Mouse (Mus musculus) limb, embryonic 15.5 days (tissue): ENCODE measurements around the gene Gtf2f2. TPM values are rescaled to one million over a fixed set of nuclear protein-coding genes. Genes with fewer than 3 reads are reported as not detected.
A peak's percentile ranks its signal among the peaks of the same experiment; 100 is the strongest.

Source experiments
- ATAC-seq: fragments of 200-750 bp; cut with Nextera tagmentation; 2 replicates; pipeline ENCODE4 v1.8.0; 2017; ENCODE audit warnings: low read depth, moderate TSS enrichment; ENCODE audit not compliant: insufficient number of reproducible peaks, low FRiP score, low TSS enrichment
- H3K27ac ChIP-seq: fragments of 300-500 bp; sonication (generic); 2 replicates; pipeline ENCODE4 v1.5.1; 2015; ENCODE audit warnings: moderate library complexity, mild to moderate bottlenecking, inconsistent platforms
- H3K27me3 ChIP-seq: fragments of 300-500 bp; sonication (generic); 2 replicates; pipeline ENCODE4 v1.6.1; 2015; ENCODE audit warnings: inconsistent platforms
- H3K36me3 ChIP-seq: fragments of 300-500 bp; sonication (generic); 2 replicates; pipeline ENCODE4 v1.6.1; 2015; ENCODE audit warnings: inconsistent platforms
- H3K4me1 ChIP-seq: fragments of 300-500 bp; sonication (generic); 2 replicates; pipeline ENCODE4 v1.6.1; 2015; ENCODE audit warnings: inconsistent platforms
- H3K4me2 ChIP-seq: fragments of 300-500 bp; sonication (generic); 2 replicates; pipeline ENCODE4 v1.6.1; 2015; ENCODE audit warnings: mild to moderate bottlenecking, inconsistent platforms
- H3K4me3 ChIP-seq: fragments of 300-500 bp; sonication (generic); 2 replicates; pipeline ENCODE4 v1.5.1; 2015; ENCODE audit warnings: mild to moderate bottlenecking, inconsistent platforms
- H3K9ac ChIP-seq: fragments of 300-500 bp; sonication (generic); 2 replicates; pipeline ENCODE4 v1.6.1; 2015; ENCODE audit warnings: inconsistent platforms
- H3K9me3 ChIP-seq: fragments of 300-500 bp; sonication (generic); 2 replicates; pipeline ENCODE4 v1.6.1; 2016; ENCODE audit warnings: inconsistent platforms
- WGBS: fragments of 180-500 bp; shearing (Covaris S2); methylation state at CpG from one replicate; pipeline ENCODE4 v1.1.7; 2015; 5-methylcytosine and 5-hydroxymethylcytosine counted together
- polyA plus RNA-seq: library from polyadenylated mRNA; unstranded; fragments of >200 nt; fragmentation: Nextera tagmentation; extraction: Ambion mirVana; gene quantifications from 2 replicates; pipeline ENCODE4 v1.2.1, GENCODE M21; 2015

Gene Gtf2f2
- polyA plus RNA-seq, 1 experiment from 2014 or later: 33.4 TPM

GRCm38 (mm10) chr14:75852016-75852415, 158.6 kb downstream of the Gtf2f2 start:
- H3K9me3 ChIP-seq: no peaks in the 10 kb centered on the region
- H3K9ac ChIP-seq: no peak overlapping the region
- 94% methylated on average over 5 of the region's 5 CpGs for whole genome bisulfite sequencing
- no peak for ATAC-seq
- H3K4me3 ChIP-seq: no peak overlapping the region
- peaks cover 7% of the 10 kb centered on the region; the same call in 1 of the 2 replicates for H3K4me1 ChIP-seq
- H3K4me2 ChIP-seq: no peak overlapping the region
- no peaks in the 10 kb centered on the region for H3K27me3 ChIP-seq
- peaks cover 43% of the 10 kb centered on the region for H3K36me3 ChIP-seq
- no peak overlapping the region for H3K27ac ChIP-seq

- 76% methylated on average over 6 of the region's 6 CpGs for WGBS
- ATAC-seq: no peak
- peaks cover 47% of the 10 kb centered on the region for H3K36me3 ChIP-seq
- H3K9ac ChIP-seq: no peak overlapping the region
- H3K9me3 ChIP-seq: no peaks in the 10 kb centered on the region
- H3K4me3 ChIP-seq: no peak overlapping the region
- no peaks in the 10 kb centered on the region for H3K27me3 ChIP-seq
- H3K4me2 ChIP-seq: no peak overlapping the region
- H3K27ac ChIP-seq: no peak overlapping the region
- peaks cover 12% of the 10 kb centered on the region for H3K4me1 ChIP-seq
These were observed 159.8 kb downstream of the Gtf2f2 start for GRCm38 (mm10) chr14:75850819-75851218.

- 90% methylated on average over 6 of the region's 6 CpGs for WGBS
- Histone ChIP-seq H3K27ac (no peak overlapping the region), H3K4me3 (no peak overlapping the region), H3K36me3 (peaks cover 47% of the 10 kb centered on the region), H3K4me2 (no peak overlapping the region), H3K27me3 (no peaks in the 10 kb centered on the region), H3K9me3 (no peaks in the 10 kb centered on the region), H3K4me1 (peaks cover 12% of the 10 kb centered on the region), H3K9ac (no peak overlapping the region)
- ATAC-seq: no peak
These were observed 160.7 kb downstream of the Gtf2f2 start for GRCm38 (mm10) chr14:75849842-75850568.

GRCm38 (mm10) chr14:75849236-75849635, 161.4 kb downstream of the Gtf2f2 start:
- H3K27me3 ChIP-seq: no peaks in the 10 kb centered on the region
- no peak overlapping the region for H3K4me3 ChIP-seq
- no peak for ATAC-seq
- peaks cover 12% of the 10 kb centered on the region for H3K4me1 ChIP-seq
- no peak overlapping the region for H3K27ac ChIP-seq
- H3K9ac ChIP-seq: no peak overlapping the region
- WGBS: 85% methylated on average over 5 of the region's 5 CpGs
- H3K4me2 ChIP-seq: no peak overlapping the region
- H3K9me3 ChIP-seq: no peaks in the 10 kb centered on the region
- H3K36me3 ChIP-seq: peaks cover 47% of the 10 kb centered on the region

GRCm38 (mm10) chr14:75848482-75848881, 162.2 kb downstream of the Gtf2f2 start:
- H3K27ac ChIP-seq: peak overlapping the region; percentile 22; the same call in 1 of the 2 replicates
- H3K9ac ChIP-seq: no peak overlapping the region
- WGBS: 87% methylated on average over 5 of the region's 5 CpGs
- no peak overlapping the region for H3K4me2 ChIP-seq
- peaks cover 47% of the 10 kb centered on the region for H3K36me3 ChIP-seq
- H3K4me1 ChIP-seq: peaks cover 12% of the 10 kb centered on the region
- ATAC-seq: no peak
- H3K4me3 ChIP-seq: no peak overlapping the region
- H3K9me3 ChIP-seq: no peaks in the 10 kb centered on the region
- no peaks in the 10 kb centered on the region for H3K27me3 ChIP-seq

- WGBS: 87% methylated on average over 4 of the region's 4 CpGs
- Histone ChIP-seq H3K4me3 (no peak overlapping the region), H3K4me2 (no peak overlapping the region), H3K36me3 (peaks cover 47% of the 10 kb centered on the region), H3K4me1 (peaks cover 12% of the 10 kb centered on the region), H3K9ac (no peak overlapping the region), H3K27ac (no peak overlapping the region), H3K27me3 (no peaks in the 10 kb centered on the region), H3K9me3 (no peaks in the 10 kb centered on the region)
- no peak for ATAC-seq
These were observed 163.0 kb downstream of the Gtf2f2 start for GRCm38 (mm10) chr14:75847669-75848068.

Other genes starting within 250 kb of the Gtf2f2 start
- 2.6 and 3.7 TPM in 2 replicates for gene Slc25a30, start 223.8 kb downstream of the Gtf2f2 start, polyA plus RNA-seq
- gene Tpt1, start 165.8 kb downstream of the Gtf2f2 start, polyA plus RNA-seq: 944 and 1,088 TPM in 2 replicates
- gene Kctd4, start 55.9 kb downstream of the Gtf2f2 start, polyA plus RNA-seq: 1.8 TPM in 2 replicates
- gene Gpalpp1, start 99.9 kb upstream of the Gtf2f2 start, polyA plus RNA-seq: 11.8 and 11.9 TPM in 2 replicates
- gene Nufip1, start 100.0 kb upstream of the Gtf2f2 start, polyA plus RNA-seq: 14.3 and 15.4 TPM in 2 replicates